Mouse (Mus musculus): ENCODE measurements at regions not wholly inside any gene's neighbourhood (a gene's known extent, or its start where the extent isn't known, plus 50 kb on each side); places are given as distances from the start of the nearest gene placed in this dataset.

GRCm38 (mm10) chr9:61105550-61106280 lies 266.5 kb upstream of the Tle3 start:
- peaks cover 2% of the 10 kb centered on the region for H3K27me3 ChIP-seq (replicated peaks)
- H3K27ac ChIP-seq (ENCODE audit: insufficient read depth, low read depth): no peak overlapping the region
- dilution Hi-C loops (cut with MboI; ENCODE audit: extremely low pct_ligation_motif_present, extremely low pct_unique_long_range_greater_than_20kb, low sequenced_read_pairs): no loop called here
- H3K4me1 ChIP-seq (ENCODE audit: control insufficient read depth in 1 of 2, insufficient read depth in 2 of 2): peaks cover 0 to 5% of the 10 kb centered on the region in 2 experiments; a peak in 2 of 4 replicates
- TF ChIP-seq RCOR1 (conservative IDR thresholded peaks at IDR 0.05; ENCODE audit: low read depth, low read length) (no peak), USF2 (conservative IDR thresholded peaks at IDR 0.05; ENCODE audit: low read depth, low read length) (no peak), UBTF (IDR thresholded peaks at IDR 0.05; ENCODE audit: low read depth, low read length) (no peak), ETS1 (conservative IDR thresholded peaks at IDR 0.05; ENCODE audit: low read depth, low read length) (no peak), CTCF (conservative IDR thresholded peaks at IDR 0.05 in 1 of 2, IDR thresholded peaks at IDR 0.05 in 1 of 2; ENCODE audit: low read depth in 2 of 2, low read length in 2 of 2) (no peak)
- H3K9ac ChIP-seq (ENCODE audit: insufficient read depth, low read depth): no peak overlapping the region
- H3K9me3 ChIP-seq (replicated peaks; ENCODE audit: low read length): no peaks in the 10 kb centered on the region
- peak; percentile 29 for DNase-seq (ENCODE audit: extremely low read depth)
- H3K79me2 ChIP-seq (replicated peaks; ENCODE audit: control insufficient read depth, extremely low read depth, insufficient read depth, poor library complexity, severe bottlenecking): no peaks in the 10 kb centered on the region
- no peaks in the 10 kb centered on the region for H3K36me3 ChIP-seq (replicated peaks in 1 of 2; ENCODE audit: control insufficient read depth in 1 of 2, insufficient read depth in 1 of 2, low read length in 1 of 2)
- H3K4me3 ChIP-seq (replicated peaks in 1 of 3; ENCODE audit: low read depth in 2 of 3, low read length in 2 of 3, poor library complexity in 1 of 3): no peak overlapping the region
- in situ Hi-C loops (cut with MboI; ENCODE audit: low pct_ligation_motif_present, low pct_unique_long_range_greater_than_20kb, low sequenced_read_pairs): no loop called here
- no peak overlapping the region for H3K4me2 ChIP-seq (ENCODE audit: insufficient read depth, low read depth, poor library complexity, severe bottlenecking)

DNA sequence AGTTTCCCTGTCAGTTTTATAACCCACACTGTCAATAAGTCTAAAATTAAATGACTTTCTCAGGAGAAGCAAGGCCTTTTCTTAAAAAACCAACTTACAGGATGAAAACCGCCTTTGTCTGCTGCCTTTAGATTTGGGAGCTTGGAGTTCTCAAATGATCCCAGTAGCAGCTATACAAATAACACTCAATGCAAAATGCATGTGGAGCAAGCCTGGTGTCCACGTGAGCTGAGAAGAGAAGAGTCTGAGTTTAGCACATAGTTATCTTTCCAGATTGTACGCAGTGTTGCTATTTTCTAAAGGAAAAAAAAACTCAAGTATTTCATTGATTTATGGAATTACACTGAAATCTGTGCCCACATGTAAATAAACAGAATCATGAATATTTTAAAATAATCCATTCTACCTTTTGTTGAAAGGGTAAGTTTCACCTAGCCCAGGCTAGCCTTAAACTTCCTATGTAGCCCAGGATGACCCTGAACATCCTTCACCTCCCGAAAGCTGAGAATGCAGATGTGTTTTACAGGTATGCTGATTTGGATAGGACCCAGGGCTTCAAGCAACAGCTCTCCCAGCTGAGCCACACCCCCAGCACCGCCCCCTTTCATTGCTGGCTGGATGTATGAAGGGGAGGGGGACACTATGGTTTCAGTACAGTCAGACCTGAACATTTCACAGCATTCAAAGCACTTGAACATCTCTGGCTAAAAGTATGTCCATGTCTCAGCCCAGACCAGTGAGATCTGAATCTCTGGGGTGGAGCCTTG lies 262.5 kb upstream of the Tle3 start:
- in situ Hi-C loops (cut with MboI; ENCODE audit: low pct_ligation_motif_present, low pct_unique_long_range_greater_than_20kb, low sequenced_read_pairs): no loop called here
- no peak overlapping the region for H3K4me3 ChIP-seq (replicated peaks in 1 of 3; ENCODE audit: low read depth in 2 of 3, low read length in 2 of 3, poor library complexity in 1 of 3)

More for the DNA sequence above, 262.5 kb upstream of the Tle3 start:
- Histone ChIP-seq H3K79me2 (replicated peaks; ENCODE audit: control insufficient read depth, extremely low read depth, insufficient read depth, poor library complexity, severe bottlenecking) (no peaks in the 10 kb centered on the region), H3K27me3 (replicated peaks) (peaks cover 3% of the 10 kb centered on the region), H3K9ac (ENCODE audit: insufficient read depth, low read depth) (no peak overlapping the region), H3K4me2 (ENCODE audit: insufficient read depth, low read depth, poor library complexity, severe bottlenecking) (no peak overlapping the region), H3K36me3 (replicated peaks in 1 of 2; ENCODE audit: control insufficient read depth in 1 of 2, insufficient read depth in 1 of 2, low read length in 1 of 2) (no peaks in the 10 kb centered on the region), H3K27ac (ENCODE audit: insufficient read depth, low read depth) (no peak overlapping the region), H3K4me1 (ENCODE audit: control insufficient read depth in 1 of 2, insufficient read depth in 2 of 2) (peaks cover 0 to 5% of the 10 kb centered on the region in 2 experiments; a peak in 2 of 4 replicates), H3K9me3 (replicated peaks; ENCODE audit: low read length) (no peaks in the 10 kb centered on the region)
- dilution Hi-C loops (cut with MboI; ENCODE audit: extremely low pct_ligation_motif_present, extremely low pct_unique_long_range_greater_than_20kb, low sequenced_read_pairs): no loop called here
- DNase-seq (ENCODE audit: extremely low read depth): no peak
- no peak for TF ChIP-seq CTCF (conservative IDR thresholded peaks at IDR 0.05 in 1 of 2, IDR thresholded peaks at IDR 0.05 in 1 of 2; ENCODE audit: low read depth in 2 of 2, low read length in 2 of 2)
- TF ChIP-seq MAFK (IDR thresholded peaks at IDR 0.05; ENCODE audit: insufficient replicate concordance, low read length): no peak
- TF ChIP-seq TBP (conservative IDR thresholded peaks at IDR 0.05; ENCODE audit: low read depth, low read length): no peak
- TF ChIP-seq MAZ (IDR thresholded peaks at IDR 0.05; ENCODE audit: low read depth, low read length): no peak
- TF ChIP-seq JUND (conservative IDR thresholded peaks at IDR 0.05; ENCODE audit: low read depth, low read length): no peak
- TF ChIP-seq ZC3H11A (IDR thresholded peaks at IDR 0.05; ENCODE audit: low read depth, low read length): no peak
- TF ChIP-seq JUN (IDR thresholded peaks at IDR 0.05; ENCODE audit: insufficient read depth, low read depth, low read length): no peak
- no peak for TF ChIP-seq ZNF384 (IDR thresholded peaks at IDR 0.05; ENCODE audit: low read depth, low read length)
- no peak for TF ChIP-seq ZMIZ1 (IDR thresholded peaks at IDR 0.05; ENCODE audit: low read depth, low read length)
- TF ChIP-seq BHLHE40 (IDR thresholded peaks at IDR 0.05; ENCODE audit: low read depth, low read length): no peak
- TF ChIP-seq ELF1 (IDR thresholded peaks at IDR 0.05; ENCODE audit: low read depth, low read length): no peak
- no peak for TF ChIP-seq RCOR1 (conservative IDR thresholded peaks at IDR 0.05; ENCODE audit: low read depth, low read length)
- TF ChIP-seq CHD1 (IDR thresholded peaks at IDR 0.05; ENCODE audit: low read depth, low read length): no peak
- no peak for TF ChIP-seq CHD2 (IDR thresholded peaks at IDR 0.05; ENCODE audit: low read length)
- no peak for TF ChIP-seq MAX (IDR thresholded peaks at IDR 0.05; ENCODE audit: low read length)
- TF ChIP-seq POLR2AphosphoS2 (IDR thresholded peaks at IDR 0.05; ENCODE audit: low read depth, low read length): no peak
- no peak for TF ChIP-seq EP300 (IDR thresholded peaks at IDR 0.05; ENCODE audit: low read length)
- TF ChIP-seq IRF4 (IDR thresholded peaks at IDR 0.05; ENCODE audit: low read depth, low read length): no peak
